Mouse (Mus musculus): Measurements from ENCODE around the gene 1700012B07Rik. TPM values are rescaled to one million over a fixed set of nuclear protein-coding genes. Genes with fewer than 3 reads are reported as not detected.

1700012B07Rik gene
- not detected in 2 replicates for polyA plus RNA-seq (2012; ENCODE audit: low replicate concordance)

DNA sequence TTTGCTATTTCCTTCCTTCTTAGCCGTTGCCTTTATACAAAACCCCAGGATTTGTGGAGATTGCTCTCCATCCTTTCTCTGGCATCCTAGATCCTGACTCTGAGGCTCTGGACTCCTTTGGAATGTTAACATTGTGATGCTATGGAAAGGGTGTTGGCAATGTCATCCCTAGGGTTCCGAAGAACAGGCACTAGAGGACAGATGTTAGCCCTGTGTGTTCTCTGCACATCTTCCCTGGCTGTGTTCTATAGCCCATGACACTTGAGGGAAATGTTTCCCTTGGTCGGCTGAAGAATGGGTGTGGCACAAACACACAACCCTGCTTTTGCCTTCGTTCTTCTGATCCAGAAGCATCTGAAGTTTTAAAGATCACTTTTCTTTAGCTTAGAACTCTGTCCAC is at the start of gene 1700012B07Rik:
1700012B07Rik (minus strand) TSS at position 101 of the 400 bp plus-strand sequence.

Other genes with a start within 250 kb of the 1700012B07Rik start
- 10.7 and 11.5 TPM in 2 replicates for gene Wipi1, start 216.1 kb downstream of the 1700012B07Rik start, polyA plus RNA-seq (2012; ENCODE audit: low replicate concordance)
- 55.0 and 76.9 TPM in 2 replicates for gene Prkar1a, start 178.6 kb downstream of the 1700012B07Rik start, polyA plus RNA-seq (2012; ENCODE audit: low replicate concordance)
- gene Fam20a, start 105.8 kb downstream of the 1700012B07Rik start, polyA plus RNA-seq (2012; ENCODE audit: low replicate concordance) = 0.55 and 1.9 TPM in 2 replicates
- gene Abca8b, start 167.8 kb upstream of the 1700012B07Rik start, polyA plus RNA-seq (2012; ENCODE audit: low replicate concordance) = not detected in 2 replicates

Data from hematopoietic multipotent progenitor cell, adult 10-12 weeks (in vitro differentiated cells).